Mouse (Mus musculus): ENCODE results near the gene Olfr583.

Gene Olfr583

DNA sequence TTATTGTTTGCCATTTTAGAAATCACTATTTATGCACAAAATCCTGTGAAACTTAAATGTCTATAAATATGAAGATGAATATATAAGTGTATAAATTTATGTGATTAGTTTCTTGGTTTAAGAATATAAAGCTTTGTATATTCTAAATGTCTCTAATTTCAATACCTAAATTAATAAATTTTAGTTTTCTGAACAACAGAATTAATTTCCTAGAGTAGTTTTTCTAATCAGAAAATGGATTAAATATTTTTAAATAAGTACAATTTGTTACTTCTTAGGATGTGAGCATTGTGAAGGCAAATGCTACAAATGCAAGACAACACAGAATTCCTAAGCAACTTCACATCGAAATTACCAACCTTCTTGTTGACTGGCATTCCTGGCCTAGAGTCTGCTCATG is at the start of gene Olfr583:
Gene Olfr583, plus strand, starts transcription at position 301 of the 400 bp plus-strand sequence.
- DNase-seq (ENCODE audit: extremely low spot score, low read depth, low spot score), result no peak

DNA sequence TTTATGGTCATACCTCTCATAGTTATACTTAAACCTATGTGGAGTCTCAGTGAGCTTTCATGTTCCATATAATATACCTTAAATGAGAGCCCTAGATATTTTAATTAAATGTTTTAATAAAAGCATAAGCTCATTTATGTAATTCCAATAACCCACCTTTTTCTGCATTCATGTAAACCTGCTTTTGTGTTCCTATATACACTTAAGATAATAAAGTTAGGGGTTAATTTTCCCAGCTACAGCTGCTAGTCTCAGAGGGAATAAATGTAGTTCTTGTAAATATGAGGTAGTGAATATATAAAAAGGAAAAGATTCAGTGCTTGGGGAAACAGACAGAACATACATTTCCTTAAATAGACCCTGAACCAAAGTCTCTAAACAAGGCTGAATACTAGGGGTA is 13.4 kb upstream of the Olfr583 start, which contains the start of gene Olfr582:
Gene Olfr582, plus strand, starts transcription at position 301 of the 400 bp plus-strand sequence.
- no peak for DNase-seq (ENCODE audit: extremely low spot score, low read depth, low spot score)

DNA sequence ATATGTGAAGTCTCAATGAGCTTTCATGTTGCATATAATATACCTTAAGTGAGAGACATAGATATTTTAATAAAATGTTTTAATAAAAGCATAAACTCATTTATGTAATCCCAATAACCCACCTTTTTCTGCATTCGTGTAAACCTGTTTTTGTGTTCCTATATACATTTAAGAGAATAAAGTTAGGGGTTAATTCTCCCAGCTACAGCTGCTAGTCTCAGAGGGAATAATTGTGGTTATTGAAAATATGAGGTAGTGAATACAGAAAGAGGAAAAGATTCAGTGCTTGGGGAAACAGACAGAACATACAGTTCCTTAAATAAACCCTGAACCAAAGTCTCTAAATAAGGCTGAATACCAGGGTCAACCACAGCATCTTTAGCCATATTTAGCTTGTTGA is 30.5 kb downstream of the Olfr583 start, which contains the start of gene Olfr584:
Gene Olfr584, plus strand, starts transcription at position 301 of the 400 bp plus-strand sequence.
- DNase-seq (ENCODE audit: extremely low spot score, low read depth, low spot score), result no peak

DNA sequence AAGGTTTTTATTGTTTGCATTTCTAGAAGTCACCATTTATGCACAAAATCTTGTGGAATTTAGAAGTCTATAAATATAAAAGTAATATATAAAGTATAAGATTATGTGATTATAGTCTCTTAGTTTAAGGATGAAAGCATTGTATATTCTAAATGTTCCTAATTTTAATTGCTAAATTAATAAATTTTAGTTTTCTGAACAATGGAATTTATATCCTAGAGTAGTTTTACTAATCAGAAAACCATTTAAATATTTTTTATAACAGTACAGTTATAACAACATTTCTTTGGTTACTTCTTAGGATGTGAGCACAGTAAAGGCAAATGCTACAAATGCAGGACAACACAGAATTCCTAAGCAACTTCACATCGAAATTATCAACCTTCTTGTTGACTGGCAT is 46.3 kb downstream of the Olfr583 start, which contains the start of gene Olfr585:
Gene Olfr585, plus strand, starts transcription at position 301 of the 400 bp plus-strand sequence.
- DNase-seq (ENCODE audit: extremely low spot score, low read depth, low spot score), result no peak

Measured in hindlimb bud, embryonic 11.5 days (tissue).